Mouse (Mus musculus) liver, adult 2 months (tissue): ENCODE measurements around the gene Abcg4.

Experiments
- CTCF ChIP-seq: fragments of 200-500 bp; IDR thresholded peaks from 2 replicates; pipeline ENCODE4 v1.5.1; 2011; ENCODE audit warnings: low read depth, low read length, control low read depth
- POLR2A ChIP-seq: fragments of 200-500 bp; IDR thresholded peaks from 2 replicates; pipeline ENCODE4 v1.6.1; 2011; ENCODE audit warnings: low read length, control low read depth; ENCODE audit not compliant: insufficient read depth; ENCODE audit errors: extremely low read depth

- TF ChIP-seq POLR2A, result peak; percentile 57; the same call in 1 of the 2 replicates
- peak; percentile 84 for TF ChIP-seq CTCF
Measured at GRCm38 (mm10) chr9:44268027-44268360, 20.4 kb downstream of the Abcg4 start.
